Mouse (Mus musculus): Measurements from ENCODE around the gene Tfrc.

- TF ChIP-seq CTCF (IDR thresholded peaks at IDR 0.05; ENCODE audit: low read depth, low read length) (no peak), POLR2AphosphoS5 (IDR thresholded peaks at IDR 0.05; ENCODE audit: insufficient replicate concordance, low read depth, low read length) (no peak), GATA1 (IDR thresholded peaks at IDR 0.05; ENCODE audit: borderline replicate concordance, low read length) (no peak), TAL1 (conservative IDR thresholded peaks at IDR 0.05; ENCODE audit: low read depth, low read length) (0 out of 2 replicates have a peak, but pooled peaks have one; percentile 24)
These were observed 967 bp upstream of the Tfrc start for GRCm38 (mm10) chr16:32607562-32608343.
